In the genomic region with DNA sequence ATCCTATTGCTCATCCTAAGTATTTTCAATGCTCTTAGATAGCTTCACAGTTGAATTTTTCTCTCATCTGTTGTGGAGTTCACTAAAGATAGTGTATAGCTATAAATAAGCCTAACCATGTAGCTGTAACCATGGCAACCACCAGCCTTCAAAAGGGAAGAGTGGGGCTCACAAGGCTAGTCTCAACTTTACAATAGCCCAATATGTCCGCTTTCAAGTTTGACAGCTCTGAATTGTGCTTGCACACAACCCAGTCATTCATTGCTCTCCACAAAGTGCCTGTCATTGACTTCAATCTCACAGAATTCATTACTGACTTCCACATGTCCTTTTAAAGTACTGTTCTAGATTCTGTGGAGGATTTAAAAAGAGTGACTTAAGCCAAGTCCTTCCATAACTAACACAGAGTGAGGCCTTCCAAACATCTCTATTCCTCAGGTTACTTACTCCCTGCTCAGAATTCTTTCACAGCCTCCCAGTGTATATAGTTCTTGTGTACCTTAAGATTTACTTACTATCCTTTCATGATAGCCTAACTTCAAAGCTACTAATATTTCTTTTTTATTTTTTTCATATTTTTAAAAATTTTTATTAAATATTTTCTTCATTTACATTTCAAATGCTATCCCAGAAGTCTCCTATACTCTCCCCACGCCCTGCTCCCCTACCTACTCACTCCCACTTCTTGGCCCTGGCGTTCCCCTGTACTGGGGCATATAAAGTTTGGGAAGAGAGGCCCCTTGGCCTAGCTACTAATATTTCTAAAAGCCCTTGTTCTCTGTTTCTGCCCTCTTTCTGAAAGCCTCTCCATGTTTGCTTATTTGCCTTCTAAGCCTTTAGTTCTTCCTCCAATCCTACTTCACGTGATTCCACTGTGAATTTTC, we compare ENCODE assay signal across 10 mouse cellular contexts.
DNase-seq lines count a peak whose midpoint lies in the region; ATAC-seq and TF ChIP-seq lines count a peak whose summit lies in the region.
"Had no signal": no experiment of that assay in that cellular context is flagged by ENCODE, and none has a peak within 500 bp of the region (broad histone marks: within the 10 kb centered on the region; RNA-seq: fewer than 3 reads in every experiment).

No protein-coding gene starts in this region.

- H3K4me1 ChIP-seq in forebrain, embryonic 11.5 days (replicated peaks; ENCODE audit: control insufficient read depth, insufficient read depth, low read length): no peaks in the 10 kb centered on the region
- peaks cover 4% of the 10 kb centered on the region; the same call in 1 of the 2 replicates for H3K4me1 ChIP-seq in hindbrain, embryonic 12.5 days
- H3K4me1 ChIP-seq in intestine, postnatal 0 days (replicated peaks; ENCODE audit: control insufficient read depth, insufficient read depth, low read length): no peaks in the 10 kb centered on the region
- H3K4me1 ChIP-seq: megakaryocyte, embryonic 14.5 days had no signal

- 56% methylated on average over 4 of the region's 4 CpGs for WGBS in forebrain, embryonic 11.5 days
- WGBS in hindbrain, embryonic 12.5 days: 65% methylated on average over 4 of the region's 4 CpGs
- 79% methylated on average over 4 of the region's 4 CpGs for WGBS in intestine, postnatal 0 days

- no peaks in the 10 kb centered on the region for H3K9me3 ChIP-seq in forebrain, embryonic 11.5 days (ENCODE audit: control insufficient read depth, low read length)
- no peaks in the 10 kb centered on the region for H3K9me3 ChIP-seq in hindbrain, embryonic 12.5 days (replicated peaks)
- no peaks in the 10 kb centered on the region for H3K9me3 ChIP-seq in intestine, postnatal 0 days (ENCODE audit: control insufficient read depth)

- peak; percentile 89 for ATAC-seq in forebrain, embryonic 11.5 days (replicated peaks; ENCODE audit: low FRiP score)
- ATAC-seq in hindbrain, embryonic 12.5 days (ENCODE audit: low FRiP score): peak; percentile 94
- ATAC-seq in intestine, postnatal 0 days: no peak

- H3K27me3 ChIP-seq in forebrain, embryonic 11.5 days (ENCODE audit: control insufficient read depth, insufficient read depth, low read length): no peaks in the 10 kb centered on the region
- 0 out of 2 replicates have a peak, but pooled peaks cover 3% of the 10 kb centered on the region for H3K27me3 ChIP-seq in hindbrain, embryonic 12.5 days
- H3K27me3 ChIP-seq in intestine, postnatal 0 days (replicated peaks; ENCODE audit: control insufficient read depth, insufficient read depth, low read length): no peaks in the 10 kb centered on the region
- H3K27me3 ChIP-seq: megakaryocyte, embryonic 14.5 days had no signal

- intact Hi-C loops in left cerebral cortex, postnatal 36 days (cut with DNase I): no loop called here

- no peak overlapping the region for H3K27ac ChIP-seq in forebrain, embryonic 11.5 days (ENCODE audit: low read depth, low read length)
- no peak overlapping the region for H3K27ac ChIP-seq in hindbrain, embryonic 12.5 days
- H3K27ac ChIP-seq in intestine, postnatal 0 days (ENCODE audit: low read depth, low read length): no peak overlapping the region

- no peaks in the 10 kb centered on the region for H3K36me3 ChIP-seq in forebrain, embryonic 11.5 days (ENCODE audit: control insufficient read depth, insufficient read depth, low read length)
- H3K36me3 ChIP-seq in hindbrain, embryonic 12.5 days: no peaks in the 10 kb centered on the region
- no peaks in the 10 kb centered on the region for H3K36me3 ChIP-seq in intestine, postnatal 0 days (ENCODE audit: control insufficient read depth, insufficient read depth)

- no peak for DNase-seq in forebrain, embryonic 11.5 days (ENCODE audit: low spot score)
- DNase-seq in left cerebral cortex, postnatal 36 days (ENCODE audit: low spot score in 2 of 2): peak; percentile 53 to 61
- peak; percentile 76 to 89 for DNase-seq in right cerebral cortex, postnatal 10 days (ENCODE audit: low spot score in 2 of 2)
- no peak for DNase-seq in adrenal gland, postnatal 25 days
- no peak for DNase-seq in c-Kit-positive CD71-positive TER-119-positive erythroid progenitor cells, embryonic 14.5 days (ENCODE audit: low spot score)
- DNase-seq: heart, adult 18-20 months; kidney, postnatal 14 days had no signal

- no peak for TF ChIP-seq CTCF in intestine, postnatal 0 days (IDR thresholded peaks at IDR 0.05; ENCODE audit: low read depth)

- H3K4me2 ChIP-seq in forebrain, embryonic 11.5 days (ENCODE audit: low read depth, low read length, severe bottlenecking): no peak overlapping the region
- no peak overlapping the region for H3K4me2 ChIP-seq in hindbrain, embryonic 12.5 days (replicated peaks)
- H3K4me2 ChIP-seq in intestine, postnatal 0 days (replicated peaks; ENCODE audit: low read depth): no peak overlapping the region

- H3K4me3 ChIP-seq in forebrain, embryonic 11.5 days (ENCODE audit: low read depth, low read length): no peak overlapping the region
- H3K4me3 ChIP-seq in hindbrain, embryonic 12.5 days: no peak overlapping the region
- H3K4me3 ChIP-seq in intestine, postnatal 0 days (ENCODE audit: low read depth, low read length): no peak overlapping the region
- H3K4me3 ChIP-seq: megakaryocyte, embryonic 14.5 days had no signal

- H3K9ac ChIP-seq in forebrain, embryonic 11.5 days (ENCODE audit: low read length): no peak overlapping the region
- H3K9ac ChIP-seq in hindbrain, embryonic 12.5 days: no peak overlapping the region
- H3K9ac ChIP-seq in intestine, postnatal 0 days (ENCODE audit: low read depth, low read length): no peak overlapping the region

Comparison
In these comparisons a context has a peak if more than half of its experiments do, and no peak if none do; other contexts are left out.
1. DNase-seq: peak in left cerebral cortex, postnatal 36 days (2 of 2) and right cerebral cortex, postnatal 10 days (2 of 2); none in forebrain, embryonic 11.5 days (single experiment), adrenal gland, postnatal 25 days (single experiment) and c-Kit-positive CD71-positive TER-119-positive erythroid progenitor cells, embryonic 14.5 days (single experiment).